Mouse (Mus musculus): ENCODE results near the gene Sgms2.

Sgms2 gene

DNA sequence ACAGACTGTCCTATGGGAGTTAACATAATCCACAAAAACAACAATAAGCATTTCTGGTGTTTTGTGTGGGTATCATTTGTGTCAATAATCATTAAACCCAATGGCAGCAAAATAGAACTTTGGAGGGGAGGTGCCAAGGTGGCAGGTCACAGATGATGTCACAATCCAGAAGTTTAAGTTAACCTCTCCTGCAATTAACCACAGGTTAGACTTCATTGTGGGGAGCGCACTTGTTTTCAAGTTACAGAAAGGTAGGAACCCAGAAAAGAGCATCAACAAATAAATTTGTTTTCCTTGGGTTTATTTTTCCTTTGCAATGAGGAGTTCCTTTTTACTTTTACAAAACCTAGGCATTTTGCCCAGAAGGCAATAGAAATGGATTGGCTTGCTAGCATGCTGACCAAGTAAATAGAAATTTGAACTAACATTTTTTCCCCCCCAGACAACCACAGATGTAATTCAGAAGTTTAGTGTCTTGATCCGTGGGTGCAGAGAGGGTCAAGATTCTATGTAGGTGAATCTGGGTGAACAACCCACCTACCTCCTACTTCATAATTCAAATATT lies at the start of gene Sgms2:
Gene Sgms2, minus strand, starts transcription at position 51 of the 565 bp plus-strand sequence.
- DNase-seq (ENCODE audit: low spot score in 2 of 2) = no peak

DNA sequence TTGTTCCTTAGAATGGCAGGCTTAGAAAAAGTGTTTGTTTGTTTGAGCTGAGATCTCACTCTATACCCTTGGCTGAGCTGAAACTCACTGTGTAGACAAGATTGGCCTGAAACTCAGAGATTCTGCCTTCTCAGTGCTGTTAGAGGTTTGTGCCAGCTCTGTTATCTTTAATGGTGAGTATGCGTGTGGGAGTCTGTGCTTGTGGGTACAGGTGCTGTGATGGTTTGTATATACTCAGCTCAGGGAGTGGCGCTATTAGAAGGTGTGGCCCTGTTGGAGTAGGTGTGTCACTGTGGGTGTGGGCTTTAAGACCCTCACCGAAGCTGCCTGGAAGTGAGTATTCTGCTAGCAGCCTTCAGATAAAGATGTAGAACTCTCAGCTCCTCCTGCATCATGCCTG lies 34.0 kb upstream of the Sgms2 start:
- no peak for DNase-seq (ENCODE audit: low spot score in 2 of 2)

DNA sequence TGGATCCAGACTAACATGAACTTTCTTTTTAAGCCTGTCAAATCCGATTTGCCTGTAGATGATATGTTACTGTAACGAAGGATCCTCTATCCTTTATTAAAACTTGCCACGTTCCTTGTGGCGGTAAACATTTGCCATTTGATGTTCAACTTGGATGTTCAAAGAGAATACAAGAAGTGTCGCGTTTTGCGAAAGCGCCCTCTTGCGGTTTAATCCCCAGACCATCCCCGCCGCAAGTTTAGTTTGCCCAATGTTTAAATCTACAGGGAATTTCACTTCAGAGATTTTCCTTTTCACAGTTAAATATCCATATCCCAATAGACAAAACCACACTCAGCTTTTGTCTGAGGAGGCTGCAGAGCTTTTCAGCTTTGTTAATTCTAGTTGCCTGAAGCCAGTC lies 33.6 kb upstream of the Sgms2 start:
- DNase-seq (ENCODE audit: low spot score in 2 of 2) = no peak

DNA sequence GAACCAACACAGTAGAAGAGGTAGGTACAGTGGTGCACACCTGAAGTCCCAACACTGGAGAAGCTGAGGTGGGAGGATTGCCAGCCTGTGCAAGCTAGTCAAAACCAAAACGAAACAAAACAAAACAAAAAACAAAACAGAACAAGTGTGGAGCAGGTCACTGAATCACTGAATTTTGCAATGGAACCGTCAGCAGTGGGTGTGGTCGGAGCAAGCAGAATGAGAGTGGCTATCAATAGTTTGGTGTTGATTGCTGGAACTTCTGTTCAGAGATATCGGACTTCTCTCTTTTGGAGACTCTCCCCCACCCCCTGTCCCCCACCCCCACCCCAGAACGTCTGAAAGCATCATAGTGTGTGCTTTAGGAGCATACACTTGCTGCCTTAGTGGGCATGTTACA lies 33.0 kb upstream of the Sgms2 start:
- DNase-seq (ENCODE audit: low spot score in 2 of 2) = no peak

DNA sequence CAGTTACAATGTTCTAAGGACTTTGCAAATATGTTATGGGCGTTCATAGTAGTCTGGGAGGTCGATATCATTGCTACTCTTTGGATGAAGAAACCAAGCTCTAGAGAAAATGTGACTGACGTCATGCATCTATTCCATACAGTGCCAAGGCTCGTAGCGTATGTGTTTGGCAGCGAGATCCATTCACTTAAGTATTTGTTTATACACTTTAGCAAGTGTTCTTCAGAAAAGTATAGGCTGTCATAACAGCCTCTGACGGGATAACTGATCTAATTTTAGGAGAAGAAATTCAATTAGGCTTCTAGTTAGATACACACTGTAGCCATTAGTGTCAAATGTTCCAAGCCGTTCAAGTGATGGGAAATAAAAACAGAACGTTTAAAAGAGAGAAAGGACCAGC lies 32.5 kb upstream of the Sgms2 start:
- no peak for DNase-seq (ENCODE audit: low spot score in 2 of 2)

DNA sequence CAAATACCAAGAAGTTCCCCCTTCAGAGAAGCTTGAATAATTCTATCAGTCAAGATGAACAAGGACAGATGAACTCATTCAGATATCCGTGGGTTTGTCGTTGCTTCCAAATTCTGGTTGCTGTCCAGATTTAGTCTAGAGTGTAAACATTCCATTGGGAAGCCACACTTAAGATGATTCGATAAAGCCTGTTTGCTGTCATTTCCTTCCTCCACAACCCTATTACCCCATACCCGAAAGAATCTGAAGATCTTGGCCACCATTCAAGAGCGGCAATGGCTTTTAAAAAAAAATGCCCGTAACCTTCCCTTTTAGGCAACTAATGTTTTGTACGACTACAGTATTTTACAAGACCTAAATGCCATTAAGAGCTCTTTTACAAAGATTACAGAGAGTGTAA lies 31.0 kb upstream of the Sgms2 start:
- no peak for DNase-seq (ENCODE audit: low spot score in 2 of 2)

DNA sequence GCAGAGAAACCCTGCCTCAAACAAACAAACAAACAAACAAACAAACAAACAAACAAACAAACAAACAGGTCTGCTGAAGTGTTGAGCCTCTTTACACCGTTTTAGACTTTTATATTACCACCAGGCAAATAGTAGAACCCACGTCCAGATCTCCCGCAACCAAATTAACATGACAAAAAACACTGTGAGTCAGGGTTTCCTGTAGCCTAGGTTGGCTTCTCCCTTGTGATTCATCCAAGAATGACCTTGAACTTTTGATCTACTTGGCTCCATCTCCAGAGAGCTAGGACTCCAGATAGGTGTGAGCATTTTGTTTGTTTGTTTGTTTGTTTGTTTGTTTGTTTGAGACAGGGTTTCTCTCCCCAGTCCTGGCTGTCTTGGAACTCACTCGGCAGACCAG lies 30.0 kb upstream of the Sgms2 start:
- DNase-seq (ENCODE audit: low spot score in 2 of 2) = no peak

DNA sequence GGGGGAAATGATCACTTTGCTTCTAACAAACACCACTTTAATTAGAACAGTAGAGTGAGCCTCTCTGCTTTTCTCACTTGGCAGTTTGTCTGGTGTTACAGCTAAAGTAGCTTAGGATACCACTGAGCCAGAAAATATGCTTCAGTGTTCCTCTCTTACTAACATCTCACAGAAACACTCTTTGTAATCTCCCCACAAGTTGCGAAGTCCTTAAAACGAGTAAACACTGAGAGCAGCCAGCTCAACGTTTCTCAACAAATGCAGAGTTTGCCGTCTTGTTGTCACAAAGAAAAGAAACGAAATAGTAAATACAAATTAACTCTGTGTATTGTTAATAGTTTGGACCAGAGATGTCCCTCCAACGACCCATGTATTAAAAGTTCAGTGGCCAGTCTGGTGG lies 26.5 kb upstream of the Sgms2 start:
- no peak for DNase-seq (ENCODE audit: low spot score in 2 of 2)

DNA sequence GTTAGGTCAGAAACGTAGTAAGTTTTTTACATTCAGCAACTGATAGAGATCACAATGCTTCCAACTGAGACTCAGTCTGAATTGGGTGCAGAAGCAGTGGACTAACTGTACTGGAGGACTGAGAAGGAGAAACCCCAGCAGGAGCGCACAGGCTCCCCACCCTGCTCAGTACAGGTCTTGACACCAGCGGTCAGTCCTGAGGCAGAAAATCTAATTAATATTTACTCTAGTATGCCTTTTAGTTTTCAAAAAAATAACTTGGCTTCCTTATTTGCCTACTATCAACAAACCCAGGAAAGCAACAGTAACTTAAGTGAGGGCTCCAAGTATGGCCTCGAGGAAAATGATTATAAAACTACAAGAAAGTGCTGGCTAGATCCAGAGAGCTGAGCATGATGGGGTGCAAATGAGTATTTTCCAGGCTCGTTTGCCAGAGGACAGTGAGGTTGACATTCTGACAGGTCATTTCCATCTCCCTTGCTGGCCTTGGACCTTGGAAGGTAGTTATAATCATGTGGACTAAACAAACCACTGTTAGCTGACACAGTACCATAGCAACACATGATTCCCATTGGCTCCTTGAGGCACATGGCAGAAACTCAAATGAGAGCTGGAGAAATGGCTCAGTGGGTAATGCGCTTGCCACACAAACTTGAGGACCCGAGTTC lies 25.3 kb upstream of the Sgms2 start:
- DNase-seq (ENCODE audit: low spot score in 2 of 2) = no peak

DNA sequence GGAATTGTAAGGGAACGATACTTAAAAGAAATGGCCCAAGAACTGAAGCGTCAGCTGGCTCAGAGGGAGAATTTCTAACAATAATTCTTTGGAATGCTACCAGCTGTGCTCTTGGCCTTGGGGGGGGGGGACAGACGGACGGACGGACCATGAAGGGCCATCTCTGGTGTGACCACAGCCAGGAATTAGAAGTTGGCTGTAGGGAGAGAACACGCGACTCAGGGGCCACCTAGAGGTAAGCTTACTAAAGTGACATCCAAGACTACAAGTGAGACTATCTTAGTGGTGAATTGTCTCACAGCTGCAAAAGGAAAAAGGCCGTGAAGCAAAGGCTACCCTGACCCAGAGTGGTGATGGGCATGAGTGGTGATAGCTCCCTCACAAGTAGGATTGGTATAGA lies 20.4 kb upstream of the Sgms2 start:
- DNase-seq (ENCODE audit: low spot score in 2 of 2) = no peak

DNA sequence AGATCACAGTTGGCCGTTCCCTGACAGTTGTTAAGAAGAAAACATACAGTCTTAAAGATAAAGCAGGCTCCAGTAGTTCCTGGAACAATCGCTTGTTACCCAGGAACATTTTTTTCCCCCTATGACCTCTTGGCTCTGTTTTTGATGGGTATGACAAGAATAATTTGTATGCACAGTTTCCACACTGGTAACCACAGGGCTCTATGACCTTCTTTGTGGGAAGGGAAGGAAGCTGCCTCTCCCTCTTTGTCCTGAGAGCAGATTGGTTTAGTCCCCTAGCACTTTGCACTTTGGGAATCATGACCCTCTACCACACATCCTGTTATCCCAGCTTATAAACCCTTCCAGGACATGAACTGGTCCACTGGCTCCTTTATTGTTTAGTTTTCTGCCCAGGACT lies 16.8 kb upstream of the Sgms2 start:
- DNase-seq (ENCODE audit: low spot score in 2 of 2) = no peak

DNA sequence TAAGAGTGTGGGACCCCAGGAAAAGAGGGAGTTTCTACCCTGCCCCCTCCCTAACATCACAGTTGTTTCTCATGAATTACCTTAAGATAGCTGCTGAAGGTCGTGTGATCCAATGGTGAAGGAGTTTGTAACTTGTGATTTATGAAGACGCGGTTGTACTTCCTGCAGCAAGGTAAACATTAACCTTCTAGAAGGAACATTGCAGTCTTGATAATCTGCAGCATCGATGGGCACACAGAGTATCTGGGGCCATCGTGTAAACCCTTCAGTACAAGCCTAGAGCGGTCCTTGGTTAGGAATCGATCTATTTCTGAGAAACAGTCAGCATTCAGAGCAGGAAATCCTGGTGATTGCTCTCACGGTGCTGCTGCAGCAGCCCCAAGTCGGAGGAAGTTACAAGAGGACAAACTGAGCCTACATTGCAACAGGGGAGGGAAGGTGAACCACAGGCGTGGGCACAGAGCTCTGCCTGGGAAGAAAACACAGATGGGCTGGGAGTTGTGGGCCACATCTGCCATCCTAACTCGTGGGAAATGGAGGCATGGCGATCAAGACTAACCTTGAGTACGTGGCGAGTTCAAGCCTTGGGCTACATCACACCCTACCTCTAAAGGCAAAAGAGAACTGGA lies 13.5 kb upstream of the Sgms2 start:
- DNase-seq (ENCODE audit: low spot score in 2 of 2) = no peak

DNA sequence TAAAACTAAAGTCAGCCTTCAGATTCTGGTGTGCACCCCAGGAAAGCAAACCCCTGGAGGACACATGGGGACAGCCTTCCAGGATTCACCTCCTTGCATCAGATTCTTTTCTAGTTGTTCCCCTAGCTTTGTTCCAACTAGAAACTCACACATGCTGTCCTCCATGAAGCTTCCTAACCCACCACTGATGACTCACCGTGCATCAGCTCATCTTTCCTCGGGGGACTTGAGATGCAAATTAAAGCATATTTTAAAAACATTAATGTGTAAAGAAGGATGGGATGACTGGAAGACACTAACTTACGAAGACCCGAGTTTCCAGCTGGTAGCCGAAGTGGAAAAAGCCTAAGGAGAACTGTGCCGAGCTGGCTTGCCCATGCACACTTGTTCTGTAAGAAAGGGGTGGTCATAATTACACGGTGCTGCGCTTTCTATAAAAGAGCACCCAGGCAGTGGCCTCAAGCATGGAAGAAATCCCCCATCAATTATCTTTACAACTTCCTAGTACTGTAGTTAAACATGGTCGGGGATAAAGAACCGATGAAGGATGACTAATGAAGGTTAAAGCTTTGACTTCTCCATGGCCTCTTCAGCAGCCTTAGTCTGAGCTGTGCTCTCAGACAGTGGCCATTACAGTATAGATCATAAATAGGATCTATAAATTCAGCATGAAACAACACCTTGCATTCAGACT lies 10.6 kb upstream of the Sgms2 start:
- no peak for DNase-seq (ENCODE audit: low spot score in 2 of 2)

DNA sequence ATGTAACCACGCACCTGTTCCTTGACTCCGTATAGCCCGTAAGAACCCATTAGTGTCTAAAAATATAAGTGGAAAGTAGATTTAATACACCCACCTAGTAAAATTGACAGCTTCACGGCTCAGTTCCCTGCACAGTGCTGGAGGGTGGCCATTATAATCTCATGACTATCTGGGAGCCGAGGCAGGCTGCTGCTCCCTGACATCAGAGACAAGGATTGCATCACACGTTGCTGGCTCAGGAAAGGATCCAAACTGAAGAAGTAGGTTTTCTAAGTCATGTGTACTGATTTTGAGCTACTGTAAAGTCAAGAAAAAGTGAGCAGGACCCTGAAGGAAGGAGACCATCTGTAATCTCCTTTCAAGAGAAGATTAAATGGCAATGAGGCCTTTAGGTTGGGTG lies 8.4 kb upstream of the Sgms2 start:
- no peak for DNase-seq (ENCODE audit: low spot score in 2 of 2)

DNA sequence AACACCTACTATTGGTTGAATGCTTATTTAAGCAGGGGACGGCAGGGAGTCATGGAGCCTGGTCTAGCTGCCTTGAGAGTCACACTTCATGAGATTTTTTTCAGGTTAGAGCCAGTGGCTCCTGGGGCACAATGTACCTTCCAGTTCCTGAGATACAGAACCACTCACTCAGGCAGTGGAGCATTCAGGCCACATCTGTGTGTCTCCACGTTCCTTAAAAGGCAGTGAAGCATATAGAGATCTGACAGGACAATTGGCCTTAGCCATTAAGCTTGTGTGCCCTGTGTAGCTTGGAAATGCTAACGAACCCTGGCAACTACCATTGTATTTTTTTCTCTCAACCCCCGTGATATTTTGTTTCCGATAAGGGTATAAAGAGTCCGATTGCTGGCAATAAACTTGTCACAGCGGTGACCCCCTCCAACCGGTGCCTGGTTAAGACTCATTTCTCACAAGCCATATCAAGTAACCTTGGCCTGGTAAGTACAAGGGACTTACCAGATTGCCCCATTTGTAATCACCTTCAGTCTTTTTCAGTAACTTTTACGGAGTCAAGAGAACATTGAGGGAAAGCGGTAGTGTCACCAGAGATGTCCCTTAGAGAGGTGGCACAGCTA lies 5.4 kb upstream of the Sgms2 start:
- DNase-seq (ENCODE audit: low spot score in 2 of 2) = no peak

DNA sequence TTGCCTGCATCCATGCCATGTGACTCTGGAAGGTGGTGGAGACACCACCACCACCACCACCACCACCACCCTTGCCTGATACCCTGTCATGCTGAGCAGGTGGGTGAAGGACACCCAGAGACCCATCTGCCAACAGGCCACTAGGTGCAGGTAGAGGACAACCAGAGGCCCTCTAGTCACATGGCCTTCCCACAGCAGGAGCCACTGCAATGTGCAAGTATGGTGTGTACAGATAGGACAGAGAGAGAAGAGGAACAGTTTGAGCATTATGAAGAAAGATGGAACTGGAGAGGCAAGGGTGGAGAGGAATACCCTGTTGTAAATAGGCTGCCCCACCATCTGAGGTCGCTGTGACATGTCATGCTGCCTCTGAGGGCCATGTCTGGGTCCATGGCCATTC lies 3.9 kb upstream of the Sgms2 start:
- no peak for DNase-seq (ENCODE audit: low spot score in 2 of 2)

DNA sequence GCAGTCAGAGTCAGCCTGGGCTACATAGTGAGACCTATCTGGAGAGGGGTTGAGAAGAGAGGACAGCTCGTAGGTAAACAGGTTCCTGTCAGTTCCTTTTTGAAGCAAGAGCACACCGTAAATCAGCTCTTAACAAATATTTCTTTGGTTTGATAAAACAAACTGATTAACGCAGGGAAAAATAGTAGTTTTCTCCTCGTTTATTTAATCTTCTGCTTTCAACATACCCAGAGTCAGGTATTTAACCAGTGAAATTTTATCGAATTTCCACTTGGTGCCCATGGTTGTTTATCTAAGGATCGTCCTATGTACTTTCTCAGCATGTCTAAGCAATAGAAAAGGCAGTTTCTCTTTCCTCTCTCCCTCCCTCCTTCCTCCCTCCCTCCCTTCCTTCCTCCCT lies 2.0 kb upstream of the Sgms2 start:
- no peak for DNase-seq (ENCODE audit: low spot score in 2 of 2)

DNA sequence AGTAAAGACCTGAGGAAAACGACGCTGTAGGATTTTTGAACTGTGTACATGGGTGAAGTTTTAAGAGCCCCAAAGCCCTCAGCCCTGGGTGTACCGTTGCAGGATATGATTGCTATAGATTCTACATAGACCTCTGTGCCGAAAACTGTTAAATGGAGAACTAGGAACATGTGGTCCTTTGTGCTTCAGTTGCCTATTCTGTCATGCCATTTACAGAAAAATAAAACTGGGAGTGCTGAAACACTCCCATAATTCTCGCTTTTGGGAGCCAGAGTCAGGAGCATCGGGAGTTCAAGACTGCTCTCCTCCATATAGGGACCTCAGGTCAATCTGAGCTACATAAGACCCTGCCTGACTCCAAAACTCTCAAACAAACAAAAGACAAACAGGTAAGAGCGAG lies 769 bp upstream of the Sgms2 start:
- no peak for DNase-seq (ENCODE audit: low spot score in 2 of 2)

DNA sequence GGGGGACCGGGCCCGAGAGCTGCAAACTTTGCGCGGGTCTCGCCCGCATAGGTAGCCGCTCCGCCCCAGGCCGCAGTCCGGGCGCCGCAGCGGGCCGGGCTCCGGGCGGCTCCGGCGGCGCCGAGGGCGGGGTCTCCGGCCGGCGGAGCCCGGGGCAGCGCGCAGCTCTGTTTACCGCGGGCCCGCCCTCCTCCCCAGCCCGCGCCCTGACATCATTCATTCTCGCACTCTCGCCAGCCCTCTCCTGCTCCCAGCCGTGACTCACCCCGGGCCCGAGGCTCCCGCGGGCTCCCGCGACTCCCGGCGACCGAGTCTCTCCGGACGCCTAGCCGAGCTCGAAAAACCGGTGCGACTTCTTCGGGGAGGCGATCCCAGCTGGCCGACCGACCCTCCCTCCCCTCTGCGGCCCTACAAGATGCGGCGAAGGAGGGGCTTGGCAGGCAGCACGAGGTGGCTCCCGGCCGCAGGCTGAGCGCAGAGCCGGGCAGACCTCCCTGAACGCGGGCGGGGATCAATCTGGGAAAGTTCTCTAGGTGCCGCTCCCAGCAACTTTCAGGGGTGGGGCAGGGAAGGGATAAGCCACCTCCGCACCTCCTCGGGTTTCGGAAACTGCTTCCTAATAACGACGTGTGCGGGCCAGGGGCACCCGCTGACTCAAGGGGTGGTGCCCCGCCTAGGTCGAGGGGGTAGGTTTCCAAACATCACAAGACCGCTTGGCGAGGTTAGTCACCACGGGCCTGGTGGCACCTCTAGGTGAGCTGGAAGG lies 885 bp downstream of the Sgms2 start:
- no peak for DNase-seq (ENCODE audit: low spot score in 2 of 2)

DNA sequence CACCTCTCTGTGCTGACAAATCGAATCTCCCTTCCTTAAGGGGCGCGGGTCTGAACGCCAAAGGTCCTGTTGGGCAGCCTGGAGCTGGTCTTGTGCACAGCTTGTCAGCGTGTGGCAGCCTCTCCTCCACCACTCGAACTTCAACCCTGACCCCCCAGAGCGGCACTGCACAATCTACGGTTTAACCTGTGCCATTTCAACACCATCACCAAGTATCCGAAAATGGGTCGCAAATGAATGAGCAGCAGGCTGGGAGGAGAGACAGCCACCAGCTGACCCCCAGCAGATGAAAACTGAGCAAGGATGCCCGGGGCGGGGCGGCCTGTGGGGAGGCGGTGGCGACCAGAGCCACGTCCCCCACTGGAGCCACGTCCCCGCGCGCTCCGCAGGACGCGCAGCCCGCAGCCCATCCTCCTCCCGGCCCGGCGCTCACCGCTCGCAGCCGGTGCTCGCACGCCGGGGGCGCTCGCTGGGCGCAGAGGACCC lies 1.5 kb downstream of the Sgms2 start:
- DNase-seq (ENCODE audit: low spot score in 2 of 2) = no peak

DNA sequence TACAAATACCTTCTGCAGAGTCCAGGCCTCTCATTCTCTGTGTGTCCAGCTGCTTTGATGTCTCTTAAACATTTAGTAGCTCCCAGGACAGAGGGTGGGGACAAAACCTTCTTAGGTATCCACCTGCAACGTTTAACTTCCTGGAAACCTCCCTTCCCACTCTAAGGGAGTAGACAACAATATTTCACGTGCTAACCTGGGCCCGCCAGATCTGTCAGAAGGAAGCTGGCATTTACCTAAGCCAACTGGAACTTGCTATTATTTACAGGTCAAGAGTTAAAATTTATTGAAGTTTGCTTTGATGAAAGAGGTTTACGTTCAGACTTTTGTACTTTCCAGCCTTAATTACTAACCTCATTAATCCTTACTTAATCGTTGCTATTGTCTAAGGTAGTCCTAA lies 2.2 kb downstream of the Sgms2 start:
- no peak for DNase-seq (ENCODE audit: low spot score in 2 of 2)

DNA sequence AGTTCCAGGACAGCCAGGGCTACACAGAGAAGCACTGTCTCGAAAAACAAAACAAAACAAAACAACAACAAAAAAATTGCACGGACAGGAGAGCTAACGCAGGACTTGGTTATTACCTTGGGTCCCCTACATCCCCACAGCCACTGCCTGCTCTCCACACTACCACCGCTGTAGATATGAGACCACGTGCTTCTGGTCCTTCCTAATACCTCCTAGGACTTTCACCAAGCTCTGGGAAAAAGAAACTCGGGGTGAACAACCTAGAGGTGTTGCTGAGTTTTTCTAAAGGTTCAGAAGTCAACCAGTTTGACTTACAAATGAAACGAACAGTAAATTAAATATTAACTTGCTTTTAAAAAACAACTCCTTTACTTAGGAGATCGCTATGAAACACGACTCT lies 2.8 kb downstream of the Sgms2 start:
- no peak for DNase-seq (ENCODE audit: low spot score in 2 of 2)
